Mouse (Mus musculus): ENCODE measurements around the gene Ticrr. TPM values are rescaled to one million over a fixed set of nuclear protein-coding genes. Genes with fewer than 3 reads are reported as not detected.
A peak's percentile ranks its signal among the peaks of the same experiment; 100 is the strongest.

The Ticrr gene
- 2.2 and 3.0 TPM in 2 replicates for polyA plus RNA-seq (2012; rRNA removed)

DNA sequence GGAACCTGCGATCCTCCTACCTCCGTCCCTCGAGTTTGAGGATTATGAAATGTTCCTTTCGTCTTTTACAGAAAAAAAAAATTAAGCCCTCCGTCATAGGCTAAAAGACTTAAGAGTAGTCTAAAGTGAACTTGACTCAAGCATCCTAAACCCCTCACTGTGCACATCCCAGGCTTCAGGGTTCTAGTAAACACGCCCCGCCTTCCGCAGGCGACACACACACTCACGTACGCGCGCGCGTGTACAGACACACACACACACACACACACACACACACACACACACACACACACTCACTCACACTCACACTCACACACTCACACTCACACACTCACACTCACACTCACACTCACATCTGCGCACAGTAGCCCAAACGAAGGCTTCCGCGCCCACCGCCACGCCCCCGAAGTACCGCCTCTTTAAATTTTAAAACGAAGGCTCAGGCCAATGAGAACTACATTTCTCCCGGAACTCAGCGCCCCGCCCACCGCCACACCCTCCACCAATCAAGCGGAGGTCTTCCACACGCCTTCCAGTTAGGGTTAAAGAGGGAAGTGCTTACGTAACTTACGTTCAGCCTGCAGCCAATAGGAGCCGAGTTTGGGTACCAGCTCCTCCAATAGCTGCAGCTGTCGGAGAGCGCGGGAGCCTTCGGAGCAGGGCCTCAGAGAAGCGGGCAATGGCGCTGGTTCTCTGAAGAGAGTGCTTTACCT, at the start of gene Ticrr:
Ticrr (plus strand) TSS at position 619 of the 713 bp plus-strand sequence.
- peak; percentile 85 for DNase-seq (ENCODE audit: low read depth, low spot score)

GRCm38 (mm10) chr7:79611901-79612300, 48.1 kb upstream of the Ticrr start:
- DNase-seq (ENCODE audit: low read depth, low spot score), result no peak
- WGBS, result 68% methylated on average over 9 of the region's 9 CpGs

More for the DNA sequence above, at the start of gene Ticrr:
- under 1% methylated on average over 39 of the region's 39 CpGs for WGBS

- 5% methylated on average over 6 of the region's 6 CpGs for WGBS
- no peak for DNase-seq (ENCODE audit: low read depth, low spot score)
Observed at GRCm38 (mm10) chr7:79612783-79613182, 47.2 kb upstream of the Ticrr start.

- DNase-seq (ENCODE audit: low read depth, low spot score), result no peak
- WGBS, result 44% methylated on average over 11 of the region's 11 CpGs
Observed at GRCm38 (mm10) chr7:79613314-79613713, 46.7 kb upstream of the Ticrr start.

DNA sequence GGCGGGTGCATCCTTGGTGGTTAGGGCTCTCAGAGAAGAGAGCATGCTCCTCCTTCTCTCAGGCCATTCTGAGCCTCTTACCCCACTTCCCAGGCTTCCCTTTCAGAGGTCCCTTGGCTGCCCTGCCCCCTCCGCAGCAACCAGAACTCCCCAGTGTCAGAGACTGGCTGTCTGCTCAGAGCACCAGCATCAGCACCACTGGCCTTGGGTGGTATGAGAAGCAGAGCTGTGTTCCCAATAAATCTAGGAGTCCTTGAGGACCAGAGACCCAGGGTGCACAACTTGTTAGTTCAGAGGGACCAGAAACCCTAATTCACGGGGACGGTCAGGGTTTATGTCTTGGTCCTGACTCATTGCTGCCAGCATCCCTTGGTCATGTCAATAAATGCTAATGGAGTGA, 45.0 kb upstream of the Ticrr start:
- no peak for DNase-seq (ENCODE audit: low read depth, low spot score)
- WGBS, result 65% methylated on average over 4 of the region's 4 CpGs

GRCm38 (mm10) chr7:79615941-79616340, 44.1 kb upstream of the Ticrr start:
- 30% methylated on average over 1 of the region's 1 CpGs for WGBS
- no peak for DNase-seq (ENCODE audit: low read depth, low spot score)

- no peak for DNase-seq (ENCODE audit: low read depth, low spot score)
- WGBS, result 9% methylated on average over 33 of the region's 33 CpGs
Observed at GRCm38 (mm10) chr7:79617418-79617817, 42.6 kb upstream of the Ticrr start, which contains the start of gene Rhcg. Rhcg (minus strand) TSS chr7:79617657.

GRCm38 (mm10) chr7:79619493-79619892, 40.5 kb upstream of the Ticrr start:
- DNase-seq (ENCODE audit: low read depth, low spot score), result no peak
- WGBS, result 55% methylated on average over 4 of the region's 4 CpGs

- WGBS, result 44% methylated on average over 8 of the region's 8 CpGs
- DNase-seq (ENCODE audit: low read depth, low spot score), result no peak
Observed at GRCm38 (mm10) chr7:79623086-79623485, 36.9 kb upstream of the Ticrr start.

GRCm38 (mm10) chr7:79626170-79626569, 33.8 kb upstream of the Ticrr start:
- 78% methylated on average over 5 of the region's 5 CpGs for WGBS
- DNase-seq (ENCODE audit: low read depth, low spot score), result no peak

GRCm38 (mm10) chr7:79628271-79628913, 31.6 kb upstream of the Ticrr start:
- no peak for DNase-seq (ENCODE audit: low read depth, low spot score)
- 42% methylated on average over 4 of the region's 4 CpGs for WGBS

DNA sequence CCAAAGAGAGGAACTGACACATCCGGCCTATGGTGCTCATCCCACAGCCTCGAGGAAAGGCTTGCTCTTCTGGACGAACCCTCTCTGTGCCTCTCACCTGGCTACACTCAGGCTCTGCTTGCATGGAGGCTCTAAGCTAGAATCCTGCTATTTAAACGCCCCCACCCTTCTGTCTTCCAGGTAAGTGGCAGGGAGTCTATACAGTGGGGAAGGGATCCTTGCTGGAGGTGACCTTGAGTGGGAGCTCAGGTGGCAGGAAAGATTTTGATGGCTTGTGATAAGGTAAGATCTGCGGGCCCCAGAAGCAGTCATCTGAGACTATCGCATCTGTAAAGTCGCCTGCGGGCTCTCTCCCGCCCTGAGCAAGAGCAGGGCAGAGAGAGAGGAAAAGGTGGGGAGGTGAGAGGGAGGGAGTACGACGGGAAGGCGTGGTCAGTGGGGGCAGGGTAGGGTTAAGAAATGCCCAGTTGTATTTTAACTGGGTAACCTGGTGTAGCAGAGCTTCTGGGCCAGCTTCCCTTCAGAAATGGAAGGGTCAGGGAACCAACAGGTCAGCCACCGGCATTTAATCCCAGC, 28.1 kb upstream of the Ticrr start:
- WGBS, result 20% methylated on average over 13 of the region's 13 CpGs
- DNase-seq (ENCODE audit: low read depth, low spot score), result no peak

DNA sequence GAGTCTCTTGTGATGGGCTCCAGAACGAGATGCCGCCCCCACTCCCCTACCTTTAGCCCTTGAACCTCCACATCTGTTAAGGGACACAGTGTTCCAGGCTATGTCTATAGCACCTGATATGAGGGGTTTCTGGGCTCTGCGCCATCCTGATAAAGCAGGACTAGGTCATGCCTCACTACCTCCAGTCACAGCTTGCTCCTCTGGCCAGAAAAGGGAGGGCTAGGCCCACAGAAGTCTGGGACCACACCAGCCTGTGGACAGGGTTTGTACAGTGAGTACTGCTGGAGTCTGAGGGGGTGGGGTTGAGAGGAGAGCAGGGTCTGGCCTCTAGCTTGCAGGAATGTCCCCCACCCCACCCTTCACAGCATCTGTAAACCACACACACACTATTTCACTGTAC, 12.8 kb upstream of the Ticrr start:
- DNase-seq (ENCODE audit: low read depth, low spot score), result no peak
- WGBS, result 87% methylated on average over 3 of the region's 3 CpGs

GRCm38 (mm10) chr7:79649005-79649404, 11.0 kb upstream of the Ticrr start:
- no peak for DNase-seq (ENCODE audit: low read depth, low spot score)
- 2% methylated on average over 3 of the region's 3 CpGs for WGBS

DNA sequence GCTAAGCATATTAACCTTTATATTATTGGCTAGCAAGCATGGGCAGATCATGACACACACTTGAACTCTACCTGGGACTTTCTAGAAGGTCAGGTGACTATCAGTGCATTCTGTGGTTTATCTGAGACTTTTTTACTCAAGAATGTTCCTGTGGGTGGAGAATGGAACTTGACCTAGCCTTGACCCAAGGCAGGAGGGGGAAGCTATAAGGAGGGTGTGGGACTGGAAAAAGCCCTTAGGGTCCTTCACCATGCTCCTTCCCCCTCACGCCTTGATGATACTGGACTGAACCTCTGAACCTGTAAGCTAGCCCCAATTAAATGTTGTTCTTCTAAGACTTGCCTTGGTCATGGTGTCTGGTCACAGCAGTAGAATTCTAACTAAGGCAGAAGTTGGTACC, 5.8 kb upstream of the Ticrr start:
- no peak for DNase-seq (ENCODE audit: low read depth, low spot score)
- whole genome bisulfite sequencing, result 71% methylated on average over 1 of the region's 1 CpGs

DNA sequence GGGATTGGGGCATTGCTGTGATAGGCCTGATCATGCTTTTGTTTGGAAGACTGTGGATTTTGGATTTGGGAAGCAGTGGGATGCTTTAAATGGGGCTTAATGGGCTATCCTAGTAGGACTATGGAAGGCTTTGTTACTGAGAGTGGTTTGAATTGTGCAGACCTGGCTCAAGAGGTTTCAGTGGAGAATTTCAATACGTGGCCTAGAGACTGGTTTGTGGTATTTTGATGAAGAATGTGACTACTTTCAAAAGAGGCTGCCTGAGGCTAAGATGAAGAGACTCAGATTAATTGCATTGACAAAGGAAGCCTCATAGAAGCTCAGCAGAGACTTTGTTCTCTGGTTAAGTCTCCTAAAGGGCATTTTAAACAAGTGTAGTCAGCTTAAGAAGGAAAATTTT, 5.4 kb upstream of the Ticrr start:
- DNase-seq (ENCODE audit: low read depth, low spot score), result no peak
- WGBS, result 48% methylated on average over 1 of the region's 1 CpGs

- no peak for DNase-seq (ENCODE audit: low read depth, low spot score)
Observed at GRCm38 (mm10) chr7:79660291-79661150, 525 bp downstream of the Ticrr start.

GRCm38 (mm10) chr7:79661253-79661890, 1.4 kb downstream of the Ticrr start:
- 10% methylated on average over 5 of the region's 5 CpGs for WGBS
- no peak for DNase-seq (ENCODE audit: low read depth, low spot score)

More at GRCm38 (mm10) chr7:79660291-79661150, 525 bp downstream of the Ticrr start:
- WGBS, result under 1% methylated on average over 73 of the region's 73 CpGs

- no peak for DNase-seq (ENCODE audit: low read depth, low spot score)
Observed at GRCm38 (mm10) chr7:79666690-79667089, 6.7 kb downstream of the Ticrr start.

Measured in large intestine, adult 2 months (tissue).